Mouse (Mus musculus) left cerebral cortex, adult 11 months (tissue): Measurements from ENCODE around the gene Nr1h4.

ENCODE experiments used
- DNase-seq: peaks from one replicate; pipeline ENCODE4 v3.0.0; 2022; ENCODE audit warnings: low spot score

Nr1h4 gene

GRCm38 (mm10) chr10:89432743-89433142 lies 100.6 kb downstream of the Nr1h4 start:
- no peak for DNase-seq

DNA sequence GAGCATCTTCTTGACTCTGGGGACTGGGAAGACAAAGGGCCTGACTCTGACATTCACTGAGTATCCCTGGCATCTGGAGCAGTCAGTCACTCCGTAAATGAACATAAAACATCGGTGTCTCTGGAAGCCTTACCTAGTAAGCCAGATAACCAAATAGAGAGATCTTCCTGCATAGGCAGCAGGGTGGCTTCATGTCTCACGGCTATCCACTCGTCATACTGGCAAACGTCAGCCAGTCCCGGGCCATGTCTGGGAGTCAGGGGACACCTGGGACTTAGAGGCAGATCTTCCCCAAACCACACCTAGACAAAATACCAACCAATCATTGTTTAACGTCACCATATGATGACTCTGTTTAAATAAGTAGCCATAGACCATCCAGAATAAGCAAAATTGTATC lies 102.6 kb downstream of the Nr1h4 start:
- DNase-seq = no peak

DNA sequence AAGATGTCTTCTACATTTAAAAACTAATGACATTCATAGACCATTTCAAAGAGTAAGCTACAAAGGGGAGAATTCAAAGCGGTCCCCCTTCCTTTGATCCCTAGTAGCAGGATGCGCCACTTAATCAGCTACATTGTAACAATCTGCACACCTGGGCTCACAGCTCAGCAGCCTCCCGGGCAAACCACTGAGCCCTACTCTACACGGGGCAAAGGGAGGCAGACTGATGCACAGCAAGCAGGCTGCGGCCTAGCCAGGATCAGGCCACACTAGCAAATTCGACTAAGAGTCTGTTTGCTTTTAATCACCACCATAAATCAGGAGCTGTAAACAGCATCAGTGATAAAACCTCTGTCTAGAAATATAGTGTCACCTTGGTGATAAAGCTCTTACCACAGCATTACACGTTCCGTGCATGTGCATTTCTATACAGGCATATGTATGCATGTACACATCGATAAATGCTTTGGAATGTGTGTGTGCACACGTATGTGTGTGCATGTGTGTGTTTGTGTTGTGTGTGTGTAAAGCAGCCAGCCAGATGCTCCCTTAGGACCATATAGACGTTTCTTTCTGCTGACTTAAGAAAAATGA lies 108.5 kb downstream of the Nr1h4 start:
- DNase-seq = no peak

DNA sequence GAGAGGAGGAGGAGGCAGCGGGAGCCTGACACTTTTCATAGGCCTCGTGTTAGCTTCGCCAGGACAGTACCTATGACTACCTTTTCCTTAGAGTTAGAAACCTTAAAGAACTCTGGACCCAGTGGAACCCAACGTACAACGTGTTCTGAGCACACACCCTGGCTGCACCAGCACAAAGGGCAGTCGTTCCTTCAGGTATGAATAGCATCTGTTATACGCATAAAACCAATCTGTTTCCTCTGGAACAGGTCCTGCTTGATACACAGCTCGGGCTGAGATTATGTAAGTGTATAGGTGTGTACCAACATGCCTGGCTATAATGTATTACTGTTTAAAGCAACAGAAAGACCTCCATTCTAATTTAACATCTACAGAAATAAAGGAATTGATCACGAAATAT lies 109.2 kb downstream of the Nr1h4 start:
- no peak for DNase-seq

DNA sequence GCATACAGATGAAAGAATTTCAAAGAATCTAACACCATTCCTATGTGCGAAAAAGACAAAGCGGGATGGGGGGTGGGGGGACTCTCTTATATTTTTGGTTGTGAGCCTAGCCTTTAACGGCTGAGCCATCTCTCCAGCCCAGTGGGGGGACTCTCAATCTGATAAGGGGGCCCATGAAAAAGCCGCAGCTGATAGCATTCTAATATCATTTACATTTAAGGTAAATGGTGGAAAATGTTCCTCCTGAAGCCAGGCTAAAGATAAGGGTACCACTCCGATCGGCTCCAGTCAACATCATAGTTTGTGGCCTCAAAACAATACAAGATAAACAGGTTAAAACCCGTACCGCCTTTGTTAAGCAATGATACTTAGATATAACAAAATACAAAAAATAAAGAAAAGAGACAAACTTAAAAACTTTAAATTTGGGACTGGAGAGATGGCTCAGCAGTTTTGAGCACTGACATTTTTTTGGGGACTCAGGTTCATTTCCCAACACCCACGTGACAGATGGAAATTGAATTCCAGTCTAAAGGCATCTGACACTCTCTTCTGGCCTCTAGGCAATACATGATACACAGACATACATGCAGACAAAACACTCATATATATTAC lies 110.1 kb downstream of the Nr1h4 start:
- DNase-seq = no peak

- DNase-seq = no peak
These were observed 110.8 kb downstream of the Nr1h4 start for GRCm38 (mm10) chr10:89422504-89423158.

DNA sequence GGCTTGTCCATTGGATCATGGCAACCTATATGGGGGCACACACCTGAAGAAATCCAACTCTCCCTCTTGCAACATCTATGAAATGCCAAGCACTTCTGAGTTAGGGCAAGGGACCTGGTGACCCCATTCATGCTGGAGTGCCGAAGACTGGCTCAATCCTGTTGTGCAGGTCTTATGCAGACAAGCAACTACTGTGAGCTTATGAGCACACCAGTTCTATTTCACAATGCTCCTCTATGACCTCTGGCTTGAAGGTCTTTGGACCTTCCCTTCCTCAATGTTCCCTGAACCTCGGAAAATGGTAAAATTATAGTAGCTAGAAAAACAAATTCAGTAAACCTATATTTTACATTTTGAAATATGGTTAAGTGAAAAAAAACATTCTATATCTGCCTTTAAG lies 115.4 kb downstream of the Nr1h4 start:
- DNase-seq = no peak

- DNase-seq = no peak
These were observed 117.9 kb downstream of the Nr1h4 start for GRCm38 (mm10) chr10:89415478-89415877.

DNA sequence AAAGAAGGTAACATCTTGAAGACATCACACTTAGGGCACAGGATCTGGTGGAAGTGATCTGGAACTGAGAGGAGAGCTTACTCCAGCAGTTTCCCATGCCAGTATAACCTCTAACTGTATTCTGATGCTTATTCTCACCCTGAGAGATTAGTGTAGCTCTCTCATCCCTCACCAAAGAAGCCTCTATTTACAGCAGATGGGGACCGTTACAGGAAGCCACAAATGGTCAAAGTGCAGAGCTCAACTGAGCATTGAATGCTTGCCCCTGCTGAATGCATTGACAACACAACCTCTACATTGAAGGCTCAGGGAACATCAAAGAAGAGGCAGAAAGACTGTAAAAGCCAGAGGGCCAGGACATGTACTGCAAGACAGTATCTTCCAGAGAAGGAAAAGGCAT lies 125.8 kb downstream of the Nr1h4 start:
- DNase-seq = no peak

GRCm38 (mm10) chr10:89406733-89407484 lies 126.5 kb downstream of the Nr1h4 start:
- DNase-seq = no peak

GRCm38 (mm10) chr10:89404936-89405335 lies 128.4 kb downstream of the Nr1h4 start:
- no peak for DNase-seq
